Mouse (Mus musculus): ENCODE data around the gene Rab31.

DNA sequence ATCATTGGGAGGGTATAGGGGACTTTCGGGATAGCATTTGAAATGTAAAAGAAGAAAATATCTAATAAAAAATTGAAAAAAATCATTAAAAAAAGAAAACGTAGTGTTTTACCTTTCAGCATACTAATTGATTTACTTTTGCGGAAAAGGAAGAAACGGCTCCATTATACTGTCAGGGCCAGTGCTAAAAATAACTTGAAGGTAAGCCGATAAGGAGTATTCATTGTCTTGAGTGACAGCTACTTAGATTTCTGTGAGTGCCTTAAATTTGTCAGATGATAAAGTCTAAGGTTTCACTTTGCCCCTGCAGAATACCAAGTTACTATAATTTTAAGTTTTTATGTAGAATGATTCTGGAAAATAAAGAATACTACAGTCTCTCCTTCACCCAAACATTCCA, 47.6 kb upstream of the Rab31 start:
- TF ChIP-seq POLR2A (IDR thresholded peaks at IDR 0.05; ENCODE audit: insufficient read length, low read depth), result no peak
- TF ChIP-seq MAX (IDR thresholded peaks at IDR 0.05; ENCODE audit: low read depth), result no peak
- no peak for TF ChIP-seq E2F4 (IDR thresholded peaks at IDR 0.05; ENCODE audit: insufficient read depth)
- no peak for TF ChIP-seq POLR2AphosphoS2 (IDR thresholded peaks at IDR 0.05; ENCODE audit: insufficient read length, low read depth)
- no peak for TF ChIP-seq TCF3 (IDR thresholded peaks at IDR 0.05; ENCODE audit: insufficient read length, low read depth)
- TF ChIP-seq USF1 (IDR thresholded peaks at IDR 0.05; ENCODE audit: low read depth), result no peak
- TF ChIP-seq CEBPB (IDR thresholded peaks at IDR 0.05; ENCODE audit: insufficient read depth, poor library complexity, severe bottlenecking), result no peak
- TF ChIP-seq TCF12 (IDR thresholded peaks at IDR 0.05; ENCODE audit: insufficient read depth, poor library complexity, severe bottlenecking), result no peak
- no peak for TF ChIP-seq MYOG (IDR thresholded peaks at IDR 0.05; ENCODE audit: control insufficient read depth in 1 of 3, insufficient read depth in 1 of 3, insufficient read length in 2 of 3, low read depth in 2 of 3)
- no peak for TF ChIP-seq MYOD1 (IDR thresholded peaks at IDR 0.05; ENCODE audit: control insufficient read depth in 1 of 3, insufficient read length in 2 of 3, low read depth in 2 of 3)

Measured in myocyte (in vitro differentiated cells).